Mouse (Mus musculus) pancreas, adult 10 weeks (tissue): ENCODE results near the gene Gm6685. TPM values are rescaled to one million over a fixed set of nuclear protein-coding genes. Genes with fewer than 3 reads are reported as not detected.

Source experiments
- polyA plus RNA-seq: library from polyadenylated mRNA; stranded (reverse); fragments of 350-450 nt; fragmentation: Illumina TruSeq; extraction: RNeasy Lipid Tissue Mini Kit (QIAGEN cat#74804); gene quantifications from one replicate; pipeline ENCODE4 v1.2.3, GENCODE M21; 2015; ENCODE audit warnings: low read depth, low replicate concordance; ENCODE audit not compliant: insufficient read depth

The Gm6685 gene
- not detected for polyA plus RNA-seq

DNA sequence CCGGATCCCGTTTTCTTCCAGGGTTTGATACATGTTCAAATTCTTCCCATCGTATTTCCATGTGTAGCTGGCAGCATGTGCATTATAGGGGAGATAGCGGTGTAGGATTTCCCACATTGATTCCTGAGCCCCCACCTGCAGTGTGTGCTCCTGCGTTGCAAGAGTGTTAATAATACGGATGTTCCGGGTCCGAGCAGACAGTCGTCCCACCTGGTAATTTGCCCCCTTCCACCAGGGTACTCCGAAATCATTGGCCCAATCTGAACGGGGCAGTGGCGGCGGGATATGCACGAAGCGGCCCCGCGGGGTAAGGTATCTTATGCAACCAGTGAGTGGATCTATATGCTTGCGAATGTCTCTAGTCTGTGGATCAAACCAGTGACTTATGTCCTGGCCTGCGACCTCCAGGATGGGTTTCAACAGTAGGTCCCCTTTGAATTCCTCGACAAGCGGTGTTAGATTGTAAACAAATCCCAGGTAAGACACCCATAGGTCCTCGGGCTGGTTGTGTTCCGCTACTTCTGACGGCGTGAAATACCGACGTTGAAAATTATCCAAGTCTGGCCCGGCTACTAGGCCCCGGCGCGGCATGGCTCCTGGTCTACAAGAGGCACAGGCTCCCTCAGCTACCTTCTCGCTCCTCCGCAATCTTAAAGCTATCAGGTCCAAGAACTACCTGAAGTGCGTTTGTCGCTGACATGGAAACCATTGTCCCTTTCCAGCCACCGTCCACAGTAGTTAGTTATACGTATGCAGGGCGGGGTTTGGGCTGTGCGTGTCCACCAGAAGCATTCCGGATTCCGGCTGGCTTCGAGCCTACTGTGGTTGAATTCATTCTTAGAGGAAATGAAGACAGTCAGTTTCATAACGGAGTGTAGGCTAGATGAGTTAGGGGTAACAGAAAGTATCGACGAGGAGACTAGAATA, at the start of gene Gm6685:
Gene Gm6685 (minus strand): TSS at position 644 of the 927 bp plus-strand sequence.

Other genes starting within 250 kb of the Gm6685 start
- gene Ccdc85a, start 244.5 kb upstream of the Gm6685 start, polyA plus RNA-seq = 1.3 TPM